Mouse (Mus musculus): Measurements from ENCODE around the gene Klhdc7b.

GRCm38 (mm10) chr15:89426716-89427115 is 42.0 kb downstream of the Klhdc7b start:
- TF ChIP-seq CTCF (IDR thresholded peaks at IDR 0.05; ENCODE audit: extremely low read depth, insufficient read depth, insufficient read length, insufficient replicate concordance) = no peak
- no peak for TF ChIP-seq POLR2A (IDR thresholded peaks at IDR 0.05; ENCODE audit: low read depth, low read length)

Data from spleen, adult 2 months (tissue).